Mouse (Mus musculus) telencephalon, adult 2 months (tissue): ENCODE measurements around the gene Lrr1.
"Not testable (repeated sequence)": the region's sequence is repeated elsewhere in the genome, so short reads cannot be mapped to it uniquely, and the experiment has no call there.

Experiments used
- DNase-seq: peaks from one replicate; pipeline ENCODE4 v3.0.0-alpha.2; 2011; ENCODE audit warnings: low read depth, low spot score

Lrr1 gene

GRCm38 (mm10) chr12:69168461-69169106, at the start of gene Lrr1:
Gene Lrr1 (plus strand): TSS chr12:69168814.
- peak; percentile 63 for DNase-seq

DNA sequence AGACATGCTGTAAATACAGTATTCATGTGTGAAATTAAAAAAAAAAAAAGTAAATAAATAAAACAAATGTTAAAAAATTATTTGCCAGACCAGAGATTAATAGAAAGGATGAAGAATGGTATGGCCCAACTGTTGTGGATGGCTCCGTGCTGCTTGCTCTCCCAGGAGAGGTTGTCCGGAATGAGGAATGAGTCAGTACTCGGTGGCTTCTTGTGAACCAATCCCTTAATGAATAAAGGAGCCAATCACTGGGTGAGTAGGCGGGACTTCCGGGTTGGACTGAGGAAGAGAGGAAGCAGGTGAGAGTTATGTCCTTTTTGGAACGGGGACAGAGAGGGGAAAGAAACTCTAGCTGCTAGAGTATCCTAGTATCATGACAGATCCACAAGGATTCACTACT, 48.7 kb upstream of the Lrr1 start:
- no peak for DNase-seq

- DNase-seq = no peak
These were observed 45.8 kb upstream of the Lrr1 start for GRCm38 (mm10) chr12:69122801-69123200.

DNA sequence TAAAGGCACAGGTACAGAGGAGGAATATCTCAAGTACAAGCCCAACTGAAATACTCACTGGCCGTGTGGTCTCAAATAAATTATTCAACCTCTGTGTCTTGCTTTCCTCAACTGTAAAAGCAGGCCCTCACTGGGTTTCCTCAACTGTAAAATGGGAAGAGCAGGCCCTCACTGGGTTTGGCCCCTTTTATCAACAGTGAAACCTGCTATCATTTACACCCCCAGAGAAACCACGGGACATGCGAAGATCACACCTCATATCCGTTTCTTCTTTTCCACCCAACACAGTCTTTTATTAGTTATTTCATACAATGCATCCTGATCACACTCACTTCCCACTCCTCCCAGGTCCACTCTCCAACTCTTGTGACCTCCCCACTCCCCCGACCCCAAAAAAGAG, 43.5 kb upstream of the Lrr1 start:
- DNase-seq = no peak

- DNase-seq = no peak
These were observed 41.4 kb upstream of the Lrr1 start for GRCm38 (mm10) chr12:69127170-69127569.

DNA sequence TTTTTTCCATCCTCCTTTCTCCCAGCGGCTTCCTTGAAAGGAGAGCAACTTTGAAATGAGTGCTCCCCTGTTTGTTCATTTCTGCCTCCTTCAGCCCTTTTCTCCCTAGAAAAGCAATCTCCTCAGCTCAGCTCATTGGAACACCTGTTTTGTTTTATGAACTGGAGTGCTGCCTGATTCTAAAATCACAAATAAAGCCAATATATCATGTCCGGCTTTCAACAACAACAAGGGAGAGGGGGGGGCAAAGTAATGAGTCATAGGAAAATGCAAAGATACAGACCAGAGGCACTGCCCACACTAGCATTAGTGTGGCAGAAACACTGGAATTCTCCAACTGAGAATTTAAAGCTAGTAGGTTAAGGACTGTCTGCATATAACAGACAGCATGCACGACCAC, 41.0 kb upstream of the Lrr1 start:
- DNase-seq = no peak

DNA sequence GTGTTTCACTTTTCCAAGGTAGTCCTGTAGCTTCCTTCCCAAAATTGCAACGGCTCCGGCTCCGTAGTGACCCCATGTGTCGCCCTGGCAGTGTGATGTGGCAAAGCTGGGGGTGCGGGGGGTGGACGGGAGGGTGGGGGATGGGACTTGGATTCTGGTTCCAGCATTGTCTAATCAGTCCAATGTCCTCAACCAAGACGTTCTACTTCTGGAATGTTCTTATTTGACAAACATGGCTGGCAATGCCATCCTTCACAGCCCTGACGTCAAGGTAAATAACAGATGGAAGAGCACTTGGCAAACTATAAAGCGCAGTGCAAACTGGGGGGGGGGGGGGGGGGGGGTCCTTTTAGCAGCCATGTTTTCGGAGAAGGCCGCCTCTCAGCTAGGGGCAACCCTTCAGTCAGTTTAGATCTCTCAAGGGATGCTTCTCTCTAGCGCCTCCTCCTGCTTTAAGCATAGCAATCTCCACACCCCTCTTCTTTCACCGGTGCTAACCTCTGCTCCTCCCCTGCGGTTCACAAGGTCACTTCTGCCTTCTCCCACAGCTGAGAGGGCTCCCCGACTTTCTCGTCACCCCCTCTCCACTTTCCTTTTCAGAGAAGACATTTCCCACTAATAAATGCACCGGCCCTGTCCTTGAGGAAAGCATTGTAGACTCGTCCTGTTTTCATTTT, 38.8 kb upstream of the Lrr1 start:
- DNase-seq = no peak

DNA sequence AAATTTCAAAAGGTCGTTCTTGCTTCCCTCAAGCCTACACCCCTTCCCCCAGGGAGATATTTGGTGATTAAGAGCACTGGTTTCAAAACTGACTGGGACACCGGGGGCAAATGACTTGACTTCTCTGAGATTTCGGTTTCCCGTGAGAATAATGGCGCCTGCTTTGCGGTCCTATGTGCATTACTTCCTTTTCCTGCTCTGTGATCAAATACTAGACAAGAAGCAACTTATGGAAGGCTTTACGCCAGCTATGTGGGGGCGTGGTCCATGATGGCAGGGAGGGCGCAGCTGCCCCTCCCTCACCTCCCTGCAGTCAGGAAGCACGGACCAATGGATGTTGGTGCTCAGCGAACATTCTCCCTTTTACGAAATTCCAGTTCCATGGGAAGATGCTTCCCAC, 38.1 kb upstream of the Lrr1 start:
- DNase-seq = no peak

- no peak for DNase-seq
These were observed 37.3 kb upstream of the Lrr1 start for GRCm38 (mm10) chr12:69131267-69131666.

- DNase-seq = peak; percentile 3
These were observed 36.6 kb upstream of the Lrr1 start for GRCm38 (mm10) chr12:69131981-69132380.

- DNase-seq = no peak
These were observed 29.4 kb upstream of the Lrr1 start for GRCm38 (mm10) chr12:69139201-69139600.

DNA sequence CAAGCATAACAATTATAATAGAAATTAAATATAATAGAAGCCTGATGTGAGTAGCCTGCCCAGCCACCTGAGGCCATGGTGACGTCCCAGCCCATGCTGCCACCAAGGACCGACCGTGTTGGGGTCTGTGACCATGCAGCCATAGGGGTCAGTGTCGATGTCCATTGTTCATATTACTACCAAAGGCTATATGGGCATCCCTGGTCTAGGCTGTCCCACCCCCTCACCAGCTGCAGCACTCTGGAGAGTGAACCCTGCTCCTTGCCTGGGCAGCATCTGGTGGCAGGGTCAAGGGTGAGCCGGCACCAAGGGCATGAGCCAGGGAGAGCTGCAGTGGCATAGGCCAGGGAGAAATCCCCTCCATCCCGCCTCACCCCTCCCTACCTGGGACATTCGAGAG, 28.8 kb upstream of the Lrr1 start:
- no peak for DNase-seq

DNA sequence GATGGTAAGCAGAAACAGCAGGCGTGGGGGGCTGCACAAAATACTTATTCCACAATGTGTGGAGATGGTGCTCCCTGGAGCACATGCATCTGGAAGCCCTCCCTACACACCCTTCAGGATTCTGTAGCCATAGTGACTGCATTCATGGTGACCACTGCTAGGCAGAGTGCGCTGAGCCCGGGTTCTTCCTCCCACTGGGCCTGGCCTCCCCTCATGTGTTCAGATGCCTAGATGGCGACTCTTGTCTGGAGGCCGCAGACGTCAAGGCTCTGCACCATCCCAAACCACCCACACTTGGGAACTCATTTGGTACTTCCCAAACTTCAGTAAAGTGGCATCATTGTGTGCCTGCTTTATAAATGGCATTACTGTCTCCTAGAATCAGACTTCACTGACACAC, 25.2 kb upstream of the Lrr1 start:
- no peak for DNase-seq

DNA sequence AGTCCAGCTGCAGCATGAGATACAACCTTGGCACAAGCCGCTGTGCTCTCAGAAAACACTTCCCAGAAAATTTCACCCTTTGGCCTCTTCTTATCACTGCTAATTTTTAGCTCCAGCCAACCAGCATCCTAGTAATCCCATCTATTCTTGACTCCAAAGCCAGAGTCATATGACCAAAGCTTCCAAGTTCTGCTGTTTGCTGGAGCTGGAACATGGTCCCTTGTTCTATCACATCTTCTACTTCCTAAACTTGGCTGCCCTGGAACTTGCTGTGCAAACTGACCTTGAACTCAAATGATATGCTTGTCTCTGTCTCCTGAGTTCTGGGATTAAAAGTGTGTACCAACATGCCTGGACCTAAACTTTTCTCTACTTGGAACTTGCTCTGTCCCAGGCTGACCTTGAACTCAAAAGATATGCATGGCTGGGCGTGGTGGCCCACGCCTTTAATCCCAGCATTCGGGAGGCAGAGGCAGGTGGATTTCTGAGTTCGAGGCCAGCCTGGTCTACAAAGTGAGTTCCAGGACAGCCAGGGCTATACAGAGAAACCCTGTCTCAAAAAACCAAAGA, 21.4 kb upstream of the Lrr1 start:
- no peak for DNase-seq

DNA sequence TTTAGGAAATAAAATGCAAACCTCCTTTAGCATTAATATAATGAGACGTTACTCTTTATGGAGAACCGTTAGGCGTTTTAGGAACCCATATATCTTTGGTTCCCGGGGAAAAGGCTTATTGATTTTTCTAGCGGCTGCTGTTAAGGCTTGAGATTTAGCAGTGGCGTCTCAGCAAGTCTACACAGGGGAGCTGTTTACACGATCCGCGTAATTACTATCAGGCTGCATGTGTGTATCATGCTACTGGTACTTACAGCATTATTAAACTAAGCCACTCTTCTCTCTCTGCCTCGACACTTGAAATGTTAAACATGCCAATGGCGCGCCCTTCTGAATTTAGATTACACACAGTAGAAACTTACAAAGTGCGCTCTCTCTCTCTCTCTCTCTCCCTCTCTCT, 18.6 kb upstream of the Lrr1 start:
- DNase-seq = no peak

- DNase-seq = no peak
These were observed 12.7 kb upstream of the Lrr1 start for GRCm38 (mm10) chr12:69155923-69156322.

DNA sequence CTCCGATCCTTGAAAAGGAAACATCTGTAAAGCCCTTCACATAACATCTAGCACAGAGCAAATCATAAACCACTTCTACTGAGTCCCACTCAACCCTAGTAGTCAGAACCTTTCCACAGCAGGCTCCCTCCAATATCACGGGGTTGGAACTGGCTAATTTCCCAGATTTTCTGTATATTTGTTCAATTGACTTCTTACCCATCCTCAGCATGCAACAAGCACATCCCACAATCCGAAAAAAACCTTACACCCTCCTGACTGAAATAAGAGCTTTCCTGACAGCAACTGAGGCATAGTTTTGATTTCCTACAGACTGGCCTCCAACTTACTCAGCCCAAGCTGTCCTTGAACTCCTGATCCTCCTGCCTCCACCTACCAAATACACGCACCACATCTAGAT, 12.2 kb upstream of the Lrr1 start:
- DNase-seq = no peak

- no peak for DNase-seq
These were observed 11.5 kb upstream of the Lrr1 start for GRCm38 (mm10) chr12:69157107-69157506.

DNA sequence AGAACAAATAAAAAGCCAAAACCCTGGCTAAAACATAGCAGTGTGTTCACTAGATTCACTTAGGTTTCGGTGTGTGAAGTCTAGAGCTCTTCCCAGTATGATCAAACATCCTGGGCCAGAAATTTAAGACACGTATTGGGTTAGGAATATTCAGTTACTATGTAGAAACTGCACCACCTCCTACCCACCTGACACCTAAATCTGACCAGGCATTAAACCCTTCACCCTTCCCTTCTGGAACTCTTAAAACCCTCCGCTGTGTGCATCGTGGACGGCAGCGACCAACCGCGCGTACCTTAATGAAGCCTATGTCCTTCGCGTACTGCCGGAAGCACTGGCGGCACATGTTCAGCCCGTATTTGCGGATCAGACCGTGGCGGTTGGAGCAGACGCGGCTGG, 10.2 kb upstream of the Lrr1 start:
- peak; percentile 8 for DNase-seq

DNA sequence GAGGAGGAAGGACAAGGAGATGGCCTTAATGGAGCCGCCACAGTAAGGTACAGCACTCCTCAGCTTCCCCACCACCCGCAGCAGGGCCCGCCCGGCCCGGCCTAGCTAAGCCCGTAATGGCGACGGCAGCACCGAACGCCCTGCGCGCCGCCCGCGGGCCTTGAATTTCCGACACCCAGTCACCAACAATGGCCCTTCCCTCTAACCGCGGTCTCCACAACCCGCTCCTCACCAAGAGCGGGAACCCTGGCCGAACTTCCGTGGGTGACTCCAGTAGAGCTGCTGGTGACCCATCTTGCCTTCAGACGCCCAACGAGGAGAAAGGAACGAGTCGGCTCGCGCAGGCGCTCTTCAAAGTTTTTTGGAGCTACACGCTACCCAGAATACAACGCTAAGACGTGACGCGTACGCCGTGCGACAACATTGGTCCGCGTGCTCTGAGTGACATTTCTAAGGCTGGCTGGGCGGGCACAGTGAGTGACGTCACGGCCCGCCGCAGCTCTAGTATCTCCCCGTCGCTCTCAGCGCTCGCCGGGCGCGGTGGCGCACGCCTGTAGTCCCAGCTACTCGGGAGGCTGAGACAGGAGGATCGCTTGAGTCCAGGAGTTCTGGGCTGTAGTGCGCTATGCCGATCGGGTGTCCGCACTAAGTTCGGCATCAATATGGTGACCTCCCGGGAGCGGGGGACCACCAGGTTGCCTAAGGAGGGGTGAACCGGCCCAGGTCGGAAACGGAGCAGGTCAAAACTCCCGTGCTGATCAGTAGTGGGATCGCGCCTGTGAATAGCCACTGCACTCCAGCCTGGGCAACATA, 9.6 kb upstream of the Lrr1 start, which contains the start of gene Rps29:
Gene Rps29 (minus strand): TSS at position 422 of the 813 bp plus-strand sequence.
- DNase-seq = peak; percentile 99

DNA sequence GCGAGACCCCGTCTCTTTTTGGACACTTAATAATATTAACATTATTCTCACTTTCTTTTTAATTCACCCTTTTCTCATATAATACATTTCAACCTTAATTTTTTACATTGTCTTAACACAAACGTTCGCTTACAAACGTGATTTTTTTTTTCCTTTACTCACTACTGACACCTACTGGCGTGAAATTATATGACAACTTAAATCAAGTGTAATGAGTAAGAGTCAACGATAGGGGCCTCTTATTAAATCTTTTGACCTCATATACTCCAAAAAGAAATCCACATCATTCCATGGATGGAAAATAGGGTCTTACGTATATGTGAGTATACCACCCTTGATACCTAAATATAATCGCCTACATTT, 9.1 kb upstream of the Lrr1 start:
- DNase-seq = peak; percentile 55

DNA sequence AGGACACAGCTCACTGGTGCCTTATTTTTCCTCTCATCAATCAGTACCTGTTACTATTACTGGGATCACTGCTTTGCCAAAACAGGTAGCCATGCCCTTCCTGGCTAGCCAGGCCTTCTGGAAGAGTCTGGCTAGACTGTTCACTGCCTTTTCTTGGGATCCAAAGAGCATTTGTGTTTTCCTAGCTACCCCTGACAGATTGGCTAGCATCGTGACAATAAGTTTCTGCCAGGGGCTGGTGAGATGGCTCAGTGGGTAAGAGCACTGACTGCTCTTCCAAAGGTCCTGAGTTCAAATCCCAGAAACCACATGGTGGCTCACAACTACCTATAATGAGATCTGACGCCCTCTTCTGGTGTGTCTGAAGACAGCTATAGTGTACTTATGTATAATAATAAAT, 7.9 kb upstream of the Lrr1 start:
- DNase-seq = not testable (repeated sequence)
